ENCODE assay signal across 15 mouse cellular contexts in the genomic region with DNA sequence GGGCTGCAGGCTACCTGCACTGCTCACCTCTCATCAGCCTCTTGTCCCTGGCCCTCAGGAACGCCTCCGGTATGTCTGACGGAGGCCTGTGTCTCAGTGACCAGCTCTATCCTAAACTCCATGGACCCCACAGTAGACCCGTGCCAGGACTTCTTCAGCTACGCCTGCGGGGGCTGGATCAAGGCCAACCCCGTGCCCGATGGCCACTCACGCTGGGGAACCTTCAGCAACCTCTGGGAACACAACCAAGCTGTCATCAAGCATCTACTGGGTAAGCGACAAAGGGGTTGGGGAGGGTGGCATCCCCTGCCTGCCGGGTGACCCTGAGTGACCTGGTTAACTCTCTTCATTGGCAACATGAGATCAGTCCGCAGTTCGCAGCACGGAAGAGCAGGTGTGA.
DNase-seq lines count a peak whose midpoint lies in the region; ATAC-seq lines count a peak whose summit lies in the region.
"Had no signal": no experiment of that assay in that cellular context is flagged by ENCODE, and none has a peak within 500 bp of the region (broad histone marks: within the 10 kb centered on the region; RNA-seq: fewer than 3 reads in every experiment).

No protein-coding gene starts in this region.

- peak; percentile 51 to 57 for DNase-seq in adrenal gland, adult 18-20 months (ENCODE audit: low spot score in 2 of 2)
- DNase-seq in adrenal gland, postnatal 4 days (ENCODE audit: low spot score in 2 of 2): no peak
- DNase-seq in heart, adult 11 months: peak; percentile 93
- DNase-seq in heart, postnatal 25 days (ENCODE audit: low spot score): no peak
- DNase-seq in liver, embryonic 11.5 days (ENCODE audit: low spot score): no peak
- DNase-seq in thymus, postnatal 36 days: no peak
- no peak for DNase-seq in right cerebral cortex, postnatal 4 days
- DNase-seq: kidney, adult 18-20 months; kidney, postnatal 25 days; lung, adult 18-20 months; thymus, postnatal 25 days had no signal

- H3K27me3 ChIP-seq in liver, embryonic 15.5 days: no peaks in the 10 kb centered on the region
- no peaks in the 10 kb centered on the region for H3K27me3 ChIP-seq in liver, embryonic 11.5 days (replicated peaks; ENCODE audit: control insufficient read depth, insufficient read depth, low read length)
- H3K27me3 ChIP-seq: midbrain, embryonic 13.5 days had no signal

- H3K4me1 ChIP-seq in liver, embryonic 15.5 days (replicated peaks): peaks cover 51% of the 10 kb centered on the region
- peaks cover 42% of the 10 kb centered on the region for H3K4me1 ChIP-seq in liver, embryonic 11.5 days (replicated peaks; ENCODE audit: control insufficient read depth, insufficient read depth, low read length)

- H3K4me2 ChIP-seq in liver, embryonic 15.5 days: no peak overlapping the region
- no peak overlapping the region for H3K4me2 ChIP-seq in liver, embryonic 11.5 days
- H3K4me2 ChIP-seq: midbrain, embryonic 13.5 days had no signal

- H3K36me3 ChIP-seq in liver, embryonic 15.5 days (replicated peaks): peaks cover 23% of the 10 kb centered on the region; the same call in 1 of the 2 replicates
- peaks cover 8% of the 10 kb centered on the region for H3K36me3 ChIP-seq in liver, embryonic 11.5 days (ENCODE audit: control insufficient read depth, insufficient read depth, low read length)
- H3K36me3 ChIP-seq: midbrain, embryonic 13.5 days had no signal

- no peak overlapping the region for H3K9ac ChIP-seq in liver, embryonic 15.5 days
- H3K9ac ChIP-seq in liver, embryonic 11.5 days (ENCODE audit: low read depth, low read length): no peak overlapping the region
- H3K9ac ChIP-seq: midbrain, embryonic 13.5 days had no signal

- WGBS in liver, embryonic 15.5 days (ENCODE audit: insufficient replicate concordance): 85% methylated on average over 14 of the region's 14 CpGs
- WGBS in liver, embryonic 11.5 days: 92% methylated on average over 14 of the region's 14 CpGs

- H3K4me3 ChIP-seq in liver, embryonic 15.5 days (replicated peaks): no peak overlapping the region
- no peak overlapping the region for H3K4me3 ChIP-seq in liver, embryonic 11.5 days (ENCODE audit: low read depth, low read length)
- H3K4me3 ChIP-seq: midbrain, embryonic 13.5 days had no signal

- 0 out of 2 replicates have a peak overlapping the region, but pooled peaks have one; percentile 95 for H3K27ac ChIP-seq in liver, embryonic 15.5 days (replicated peaks)
- H3K27ac ChIP-seq in liver, embryonic 11.5 days (ENCODE audit: low read depth, low read length): no peak overlapping the region
- H3K27ac ChIP-seq: macrophage; midbrain, embryonic 13.5 days had no signal

- ATAC-seq in liver, embryonic 15.5 days (ENCODE audit: insufficient read depth): no peak
- ATAC-seq in liver, embryonic 11.5 days (replicated peaks; ENCODE audit: low FRiP score): no peak
- ATAC-seq: hindbrain, embryonic 16.5 days; midbrain, embryonic 13.5 days had no signal

- H3K9me3 ChIP-seq in liver, embryonic 15.5 days (replicated peaks): no peaks in the 10 kb centered on the region
- H3K9me3 ChIP-seq in liver, embryonic 11.5 days (ENCODE audit: control insufficient read depth, low read length): no peaks in the 10 kb centered on the region
- H3K9me3 ChIP-seq: midbrain, embryonic 13.5 days had no signal

- intact Hi-C loops in heart, postnatal 25 days (cut with DNase I): no loop called here

Comparison
In these comparisons a context has a peak if more than half of its experiments do, and no peak if none do; other contexts are left out.
1. DNase-seq: peak in adrenal gland, adult 18-20 months (2 of 2) and heart, adult 11 months (single experiment); none in adrenal gland, postnatal 4 days (0 of 2), heart, postnatal 25 days (single experiment), liver, embryonic 11.5 days (single experiment), thymus, postnatal 36 days (0 of 2) and right cerebral cortex, postnatal 4 days (single experiment).